Mouse (Mus musculus) cerebellum, adult 2 months (tissue): ENCODE measurements around the gene Tmprss9. TPM values are rescaled to one million over a fixed set of nuclear protein-coding genes. Genes with fewer than 3 reads are reported as not detected.

Experiments
- DNase-seq, 2 experiments: peaks; one replicate each; pipeline ENCODE4 v3.0.0; 2021
- H3K27ac ChIP-seq: fragments of 200-500 bp; 2 replicates; pipeline ENCODE4 v1.5.1; 2012; ENCODE audit warnings: low read length, control low read depth, inconsistent platforms; ENCODE audit not compliant: insufficient read depth
- H3K27me3 ChIP-seq: fragments of 200-500 bp; 2 replicates; pipeline ENCODE4 v1.6.1; 2012; ENCODE audit warnings: inconsistent platforms, mild to moderate bottlenecking, low read length, moderate library complexity; ENCODE audit not compliant: control insufficient read depth, insufficient read depth
- H3K4me1 ChIP-seq: fragments of 200-500 bp; 2 replicates; pipeline ENCODE4 v1.6.1; 2011; ENCODE audit warnings: low read length; ENCODE audit not compliant: control insufficient read depth, insufficient read depth
- H3K4me3 ChIP-seq: fragments of 200-500 bp; replicated peaks from 2 replicates; pipeline ENCODE3; 2011; ENCODE audit warnings: mild to moderate bottlenecking, low read depth, low read length, control low read depth; ENCODE audit not compliant: insufficient read depth
- CTCF ChIP-seq: fragments of 200-500 bp; IDR thresholded peaks from 2 replicates; pipeline ENCODE4 v1.5.1; 2011; ENCODE audit warnings: low read depth, mild to moderate bottlenecking, control low read depth, low read length, moderate library complexity, borderline replicate concordance; ENCODE audit not compliant: insufficient read depth
- POLR2A ChIP-seq: fragments of 200-500 bp; IDR thresholded peaks from 2 replicates; pipeline ENCODE4 v1.6.1; 2011; ENCODE audit warnings: low read length, control low read depth, borderline replicate concordance; ENCODE audit not compliant: insufficient read depth
- WGBS: fragments of 180-500 bp; shearing (Covaris S2); methylation state at CpG from one replicate; pipeline ENCODE4 v1.1.7; 2018; 5-methylcytosine and 5-hydroxymethylcytosine counted together
- polyA plus RNA-seq: library from polyadenylated mRNA; depleted of rRNA; stranded (reverse); fragments of >200 nt; gene quantifications from 2 replicates; pipeline ENCODE4 v1.2.3, GENCODE M21; 2012; rRNA removed

Gene Tmprss9
- polyA plus RNA-seq, 1 experiment: 0.41 TPM

GRCm38 (mm10) chr10:80946684-80947437 lies 75.2 kb downstream of the Tmprss9 start:
- Histone ChIP-seq H3K4me1 (no peaks in the 10 kb centered on the region; the same call in 1 of the 2 replicates), H3K27ac (no peak overlapping the region), H3K27me3 (no peaks in the 10 kb centered on the region), H3K4me3 (no peak overlapping the region)
- TF ChIP-seq CTCF (0 out of 2 replicates have a peak, but pooled peaks have one; percentile 34), POLR2A (no peak)
- WGBS: 74% methylated on average over 14 of the region's 14 CpGs
- DNase-seq: no peak

GRCm38 (mm10) chr10:80947802-80948201 lies 76.2 kb downstream of the Tmprss9 start:
- no peak for TF ChIP-seq CTCF
- no peak for TF ChIP-seq POLR2A
- peak in 1 of 2 experiments; percentile 44 for DNase-seq
- no peaks in the 10 kb centered on the region; the same call in 1 of the 2 replicates for H3K4me1 ChIP-seq
- WGBS: 25% methylated on average over 2 of the region's 2 CpGs
- no peaks in the 10 kb centered on the region for H3K27me3 ChIP-seq
- no peak overlapping the region for H3K4me3 ChIP-seq
- no peak overlapping the region for H3K27ac ChIP-seq

- no peaks in the 10 kb centered on the region for H3K27me3 ChIP-seq
- no peak overlapping the region for H3K4me3 ChIP-seq
- WGBS: 46% methylated on average over 6 of the region's 6 CpGs
- no peaks in the 10 kb centered on the region; the same call in 1 of the 2 replicates for H3K4me1 ChIP-seq
- DNase-seq: no peak
- TF ChIP-seq CTCF: no peak
- TF ChIP-seq POLR2A: no peak
- H3K27ac ChIP-seq: no peak overlapping the region
These were observed 76.9 kb downstream of the Tmprss9 start for GRCm38 (mm10) chr10:80948570-80948969.

GRCm38 (mm10) chr10:80949081-80949480 lies 77.4 kb downstream of the Tmprss9 start:
- no peak overlapping the region for H3K27ac ChIP-seq
- no peaks in the 10 kb centered on the region; the same call in 1 of the 2 replicates for H3K4me1 ChIP-seq
- 77% methylated on average over 3 of the region's 3 CpGs for WGBS
- TF ChIP-seq CTCF (no peak), POLR2A (no peak)
- no peak overlapping the region for H3K4me3 ChIP-seq
- DNase-seq: no peak
- H3K27me3 ChIP-seq: no peaks in the 10 kb centered on the region

Other genes starting within 250 kb of the Tmprss9 start
- 208 and 218 TPM in 2 replicates for gene Csnk1g2, start 249.0 kb upstream of the Tmprss9 start, polyA plus RNA-seq
- 106 and 108 TPM in 2 replicates for gene Btbd2, start 214.8 kb upstream of the Tmprss9 start, polyA plus RNA-seq
- gene Mknk2, start 193.7 kb upstream of the Tmprss9 start, polyA plus RNA-seq: 59.3 and 64.4 TPM in 2 replicates
- 12.6 and 14.2 TPM in 2 replicates for gene Mob3a, start 169.9 kb upstream of the Tmprss9 start, polyA plus RNA-seq
- 112 and 117 TPM in 2 replicates for gene Izumo4, start 169.7 kb upstream of the Tmprss9 start, polyA plus RNA-seq
- gene Ap3d1, start 129.6 kb upstream of the Tmprss9 start, polyA plus RNA-seq: 175 and 189 TPM in 2 replicates
- 101 and 115 TPM in 2 replicates for gene Dot1l, start 116.6 kb upstream of the Tmprss9 start, polyA plus RNA-seq
- gene Sf3a2, start 73.7 kb upstream of the Tmprss9 start, polyA plus RNA-seq: 52.0 and 66.4 TPM in 2 replicates
- gene Plekhj1, start 73.2 kb upstream of the Tmprss9 start, polyA plus RNA-seq: 106 and 122 TPM in 2 replicates
- 3.0 and 4.3 TPM in 2 replicates for gene Amh, start 66.6 kb upstream of the Tmprss9 start, polyA plus RNA-seq
- gene Jsrp1, start 58.4 kb upstream of the Tmprss9 start, polyA plus RNA-seq: 0.27 and 0.38 TPM in 2 replicates
- 776 and 779 TPM in 2 replicates for gene Oaz1, start 45.2 kb upstream of the Tmprss9 start, polyA plus RNA-seq
- gene Lingo3, start 27.8 kb upstream of the Tmprss9 start, polyA plus RNA-seq: 54.4 and 69.1 TPM in 2 replicates
- 213 and 215 TPM in 2 replicates for gene Lsm7, start 16.6 kb upstream of the Tmprss9 start, polyA plus RNA-seq
- 123 and 132 TPM in 2 replicates for gene Sppl2b, start 16.6 kb upstream of the Tmprss9 start, polyA plus RNA-seq
- gene Timm13, start 29.1 kb downstream of the Tmprss9 start, polyA plus RNA-seq: 208 and 217 TPM in 2 replicates
- gene Lmnb2, start 46.4 kb downstream of the Tmprss9 start, polyA plus RNA-seq: 39.0 and 42.8 TPM in 2 replicates
- gene Gadd45b, start 58.2 kb downstream of the Tmprss9 start, polyA plus RNA-seq: 30.6 and 33.3 TPM in 2 replicates
- 21.0 and 23.0 TPM in 2 replicates for gene Gng7, start 143.1 kb downstream of the Tmprss9 start, polyA plus RNA-seq
- gene Diras1, start 153.8 kb downstream of the Tmprss9 start, polyA plus RNA-seq: 126 and 136 TPM in 2 replicates
- 75.2 and 77.0 TPM in 2 replicates for gene Slc39a3, start 165.6 kb downstream of the Tmprss9 start, polyA plus RNA-seq
- gene Sgta, start 188.3 kb downstream of the Tmprss9 start, polyA plus RNA-seq: 231 and 240 TPM in 2 replicates
- 54.7 and 55.3 TPM in 2 replicates for gene Thop1, start 198.2 kb downstream of the Tmprss9 start, polyA plus RNA-seq
- 0.33 and 0.41 TPM in 2 replicates for gene Creb3l3, start 227.0 kb downstream of the Tmprss9 start, polyA plus RNA-seq
- gene Map2k2, start 234.1 kb downstream of the Tmprss9 start, polyA plus RNA-seq: 161 and 187 TPM in 2 replicates